Mouse (Mus musculus) ES-E14 (cell line): ENCODE measurements at regions not wholly inside any gene's neighbourhood (a gene's known extent, or its start where the extent isn't known, plus 50 kb on each side); places are given as distances from the start of the nearest gene placed in this dataset.

Source experiments
- DNase-seq: peaks from one replicate; pipeline ENCODE4 v3.0.0-alpha.2; 2013; ENCODE audit warnings: low read depth, low spot score
- H3K27ac ChIP-seq: 2 replicates; pipeline ENCODE4 v1.5.1; 2012; ENCODE audit warnings: low read depth, mild to moderate bottlenecking, low read length, moderate library complexity, mixed read lengths; ENCODE audit not compliant: poor library complexity, insufficient read depth, severe bottlenecking
- H3K36me3 ChIP-seq: 2 replicates; pipeline ENCODE4 v1.6.1; 2012; ENCODE audit warnings: mild to moderate bottlenecking, low read length, moderate library complexity, mixed read lengths; ENCODE audit not compliant: control insufficient read depth, poor library complexity, insufficient read depth, severe bottlenecking
- H3K4me1 ChIP-seq, 2 experiments: fragments of 150-350 bp in 1 of 2; sonication (generic) in 1 of 2; 2 replicates each; pipeline ENCODE4 v1.6.1; 2012; ENCODE audit warnings: low read length in 2 of 2, mild to moderate bottlenecking in 1 of 2, mixed read lengths in 1 of 2; ENCODE audit not compliant: control insufficient read depth in 2 of 2, insufficient read depth in 2 of 2, poor library complexity in 1 of 2
- H3K4me3 ChIP-seq, 2 experiments: fragments of 150-350 bp in 1 of 2; sonication (generic) in 1 of 2; 2 replicates each; pipeline ENCODE4 v1.5.1; 2012; ENCODE audit warnings: low read length in 2 of 2, low read depth in 1 of 2, mild to moderate bottlenecking in 1 of 2, mixed read lengths in 1 of 2; ENCODE audit not compliant: insufficient read depth in 1 of 2, poor library complexity in 1 of 2, severe bottlenecking in 1 of 2
- H3K9ac ChIP-seq: 2 replicates; pipeline ENCODE4 v1.6.1; 2012; ENCODE audit warnings: low read depth, mild to moderate bottlenecking, low read length, mixed read lengths; ENCODE audit not compliant: poor library complexity, insufficient read depth, severe bottlenecking
- H3K9me3 ChIP-seq: fragments of 150-350 bp; sonication (generic); 2 replicates; pipeline ENCODE4 v1.6.1; 2012; ENCODE audit warnings: low read depth, mild to moderate bottlenecking, low read length; ENCODE audit not compliant: control insufficient read depth, insufficient read depth
- CHD2 ChIP-seq: IDR thresholded peaks from 2 replicates; pipeline ENCODE4 v1.6.1; 2014; ENCODE audit warnings: mild to moderate bottlenecking, low read depth, low read length, inconsistent platforms
- HCFC1 ChIP-seq: IDR thresholded peaks from 2 replicates; pipeline ENCODE4 v1.6.1; 2012; ENCODE audit warnings: low read length, inconsistent platforms, borderline replicate concordance; ENCODE audit not compliant: insufficient read depth
- MAFK ChIP-seq: IDR thresholded peaks from 2 replicates; pipeline ENCODE4 v1.6.1; 2014; ENCODE audit warnings: mild to moderate bottlenecking, low read depth, low read length, inconsistent platforms; ENCODE audit not compliant: insufficient read depth
- ZC3H11A ChIP-seq: IDR thresholded peaks from 2 replicates; pipeline ENCODE4 v1.6.1; 2012; ENCODE audit warnings: low read depth, mild to moderate bottlenecking, inconsistent platforms, low read length, borderline replicate concordance
- ZNF384 ChIP-seq: IDR thresholded peaks from 2 replicates; pipeline ENCODE4 v1.6.1; 2012; ENCODE audit warnings: low read depth, low read length, inconsistent platforms
- in situ Hi-C, 2 experiments: fragments of 600-800 bp; cut with MboI; formaldehyde crosslinking; loops; one replicate each; pipeline ENCODE4 v1.15.1; 2025; ENCODE audit warnings: low sequenced_read_pairs in 2 of 2, inconsistent platforms in 1 of 2; ENCODE audit not compliant: unreplicated experiment in 2 of 2

DNA sequence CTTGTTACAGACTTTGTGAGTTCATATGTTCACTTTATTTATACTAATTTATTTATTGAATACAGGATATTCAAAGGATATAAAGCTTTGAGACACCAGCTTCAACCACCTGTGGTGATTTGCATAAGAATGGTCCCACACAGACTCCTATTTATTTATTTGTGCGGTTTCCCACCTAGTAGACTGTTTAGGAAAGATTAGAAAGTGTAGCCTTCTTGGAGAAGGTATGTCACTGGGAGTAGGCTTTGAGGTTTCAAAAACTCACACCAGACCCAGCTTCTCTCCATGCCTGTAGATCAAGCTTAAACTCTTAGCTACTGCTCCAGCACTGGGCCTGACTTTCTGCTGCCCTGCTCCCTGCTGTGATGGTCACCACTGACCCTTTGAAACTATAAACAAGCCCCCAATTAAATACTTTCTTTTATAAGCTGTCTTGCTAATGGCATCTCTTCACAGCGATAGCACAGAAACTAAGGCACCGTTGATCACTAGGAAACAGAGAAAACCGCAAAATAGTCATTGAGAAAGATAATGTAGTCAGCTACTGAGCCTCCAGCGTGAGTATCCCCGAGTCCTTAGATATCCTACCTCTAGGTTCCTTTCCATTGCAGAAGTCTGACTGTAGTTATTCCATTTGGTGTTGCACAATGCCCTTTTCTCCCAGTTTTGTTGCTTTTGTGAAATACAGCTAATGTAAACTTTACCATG lies 89.3 kb upstream of the Ifne start:
- TF ChIP-seq HCFC1 (no peak), MAFK (no peak), CHD2 (no peak), ZNF384 (no peak), ZC3H11A (no peak)
- Histone ChIP-seq H3K9ac (no peak overlapping the region), H3K36me3 (no peaks in the 10 kb centered on the region), H3K9me3 (no peaks in the 10 kb centered on the region), H3K4me3 (no peak overlapping the region), H3K27ac (no peak overlapping the region), H3K4me1 (no peaks in the 10 kb centered on the region)
- DNase-seq, result no peak
- in situ Hi-C loops, result no loop called here

- in situ Hi-C loops, result no loop called here
Observed at GRCm38 (mm10) chr4:88959621-88960020, 79.6 kb upstream of the Ifne start.

DNA sequence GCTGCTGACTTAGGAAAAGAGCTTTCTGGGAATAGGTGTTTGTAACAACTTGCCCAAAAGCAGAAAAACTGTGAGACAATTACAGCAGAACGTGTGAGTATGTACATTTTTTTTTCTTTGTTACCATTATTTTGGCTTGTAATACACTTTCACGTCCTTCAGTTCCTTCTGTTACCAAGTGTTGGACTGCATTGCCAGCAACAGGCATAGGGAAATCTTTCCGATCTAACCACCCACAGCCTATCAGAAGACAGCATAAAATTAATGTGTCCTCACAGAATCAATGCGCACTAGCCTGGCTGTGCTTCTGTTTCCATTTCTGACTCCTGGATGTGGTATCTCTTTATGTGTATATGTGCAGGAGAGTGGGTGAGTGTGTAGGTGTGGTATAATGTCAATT lies 76.6 kb upstream of the Ifne start:
- in situ Hi-C loops, result no loop called here
- DNase-seq, result no peak
- Histone ChIP-seq H3K27ac (no peak overlapping the region), H3K4me3 (no peak overlapping the region), H3K36me3 (no peaks in the 10 kb centered on the region), H3K9me3 (no peaks in the 10 kb centered on the region), H3K9ac (no peak overlapping the region), H3K4me1 (no peaks in the 10 kb centered on the region)
- TF ChIP-seq HCFC1, result no peak
- TF ChIP-seq ZC3H11A, result no peak
- no peak for TF ChIP-seq MAFK
- no peak for TF ChIP-seq ZNF384
- TF ChIP-seq CHD2, result no peak

More at GRCm38 (mm10) chr4:88959621-88960020, 79.6 kb upstream of the Ifne start:
- Histone ChIP-seq H3K36me3 (no peaks in the 10 kb centered on the region), H3K4me1 (no peaks in the 10 kb centered on the region), H3K9me3 (no peaks in the 10 kb centered on the region), H3K27ac (no peak overlapping the region), H3K4me3 (no peak overlapping the region), H3K9ac (no peak overlapping the region)
- DNase-seq, result no peak
- TF ChIP-seq ZNF384 (no peak), HCFC1 (no peak), ZC3H11A (no peak), CHD2 (no peak)

GRCm38 (mm10) chr4:88956151-88956550 lies 76.2 kb upstream of the Ifne start:
- Histone ChIP-seq H3K9ac (no peak overlapping the region), H3K36me3 (no peaks in the 10 kb centered on the region), H3K27ac (no peak overlapping the region), H3K4me3 (no peak overlapping the region), H3K4me1 (no peaks in the 10 kb centered on the region), H3K9me3 (no peaks in the 10 kb centered on the region)
- TF ChIP-seq MAFK, result no peak
- no peak for TF ChIP-seq CHD2
- TF ChIP-seq ZNF384, result no peak
- no peak for TF ChIP-seq HCFC1
- no peak for TF ChIP-seq ZC3H11A
- no peak for DNase-seq
- in situ Hi-C loops, result no loop called here

GRCm38 (mm10) chr4:88955571-88955970 lies 75.6 kb upstream of the Ifne start:
- no peak for DNase-seq
- Histone ChIP-seq H3K4me1 (no peaks in the 10 kb centered on the region), H3K4me3 (no peak overlapping the region), H3K9me3 (no peaks in the 10 kb centered on the region), H3K9ac (no peak overlapping the region), H3K27ac (no peak overlapping the region), H3K36me3 (no peaks in the 10 kb centered on the region)
- TF ChIP-seq CHD2, result no peak
- TF ChIP-seq ZC3H11A, result no peak
- no peak for TF ChIP-seq HCFC1
- no peak for TF ChIP-seq MAFK
- TF ChIP-seq ZNF384, result no peak
- in situ Hi-C loops, result no loop called here
